Mouse (Mus musculus) CH12.LX (cell line): ENCODE data around the gene Grik1.

Experiments used
- CTCF ChIP-seq, 2 experiments: IDR thresholded peaks in 1 of 2; conservative IDR thresholded peaks in 1 of 2; 2 replicates each; pipeline ENCODE4 v1.5.1; 2011 to 2012; ENCODE audit warnings: low read depth in 2 of 2, low read length in 2 of 2, improper control_type of control experiment in 1 of 2, inconsistent platforms in 1 of 2, mild to moderate bottlenecking in 1 of 2, moderate library complexity in 1 of 2
- HCFC1 ChIP-seq: IDR thresholded peaks from 2 replicates; pipeline ENCODE4 v1.6.1; 2012; ENCODE audit warnings: low read depth, mild to moderate bottlenecking, inconsistent platforms, low read length, improper control_type of control experiment
- MAFK ChIP-seq: IDR thresholded peaks from 2 replicates; pipeline ENCODE4 v1.6.1; 2011; ENCODE audit warnings: low read length, improper control_type of control experiment; ENCODE audit not compliant: insufficient replicate concordance
- MAZ ChIP-seq: IDR thresholded peaks from 2 replicates; pipeline ENCODE4 v1.6.1; 2012; ENCODE audit warnings: low read depth, mild to moderate bottlenecking, inconsistent platforms, low read length, improper control_type of control experiment, moderate library complexity
- POLR2A ChIP-seq: IDR thresholded peaks from 2 replicates; pipeline ENCODE4 v1.6.1; 2011; ENCODE audit warnings: low read depth, mild to moderate bottlenecking, improper control_type of control experiment, low read length
- TCF12 ChIP-seq: IDR thresholded peaks from 2 replicates; pipeline ENCODE4 v1.6.1; 2014; ENCODE audit warnings: low read depth, mild to moderate bottlenecking, inconsistent platforms, low read length, improper control_type of control experiment
- USF1 ChIP-seq: IDR thresholded peaks from 2 replicates; pipeline ENCODE4 v1.6.1; 2014; ENCODE audit warnings: low read depth, mild to moderate bottlenecking, inconsistent platforms, low read length, improper control_type of control experiment
- ZC3H11A ChIP-seq: IDR thresholded peaks from 2 replicates; pipeline ENCODE4 v1.6.1; 2012; ENCODE audit warnings: low read depth, mild to moderate bottlenecking, inconsistent platforms, low read length, improper control_type of control experiment

DNA sequence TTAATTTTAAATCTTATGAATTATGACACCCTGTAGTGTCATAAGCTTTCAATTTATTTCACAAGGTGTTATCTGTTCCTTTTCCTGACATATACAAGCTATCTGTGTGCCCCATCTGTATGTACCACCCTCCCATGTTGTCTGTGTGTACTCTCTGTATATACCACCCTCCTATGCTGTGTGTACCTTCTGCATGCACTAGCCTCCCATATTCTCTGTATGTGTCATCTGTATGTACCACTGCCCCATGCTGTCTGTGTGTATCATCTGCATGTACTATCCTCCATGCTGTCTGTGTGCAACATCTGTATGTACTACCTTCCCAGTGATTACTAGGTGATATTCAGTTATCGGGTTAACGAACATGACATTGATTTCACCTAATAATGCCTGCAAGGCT is 148.5 kb downstream of the Grik1 start:
- no peak for TF ChIP-seq HCFC1
- TF ChIP-seq CTCF (conservative IDR thresholded peaks at IDR 0.05 in 1 of 2, IDR thresholded peaks at IDR 0.05 in 1 of 2; ENCODE audit: low read depth in 2 of 2, low read length in 2 of 2), result no peak
- no peak for TF ChIP-seq MAZ
- TF ChIP-seq TCF12, result no peak
- no peak for TF ChIP-seq USF1
- TF ChIP-seq MAFK, result no peak
- TF ChIP-seq ZC3H11A, result no peak
- TF ChIP-seq POLR2A, result no peak
